Mouse (Mus musculus) midbrain, embryonic 15.5 days (tissue): ENCODE results near the gene Hgfac. TPM values are rescaled to one million over a fixed set of nuclear protein-coding genes. Genes with fewer than 3 reads are reported as not detected.

Experiments used
- ATAC-seq: fragments of 200-750 bp; cut with Nextera tagmentation; replicated peaks from 2 replicates; pipeline ENCODE4 v1.8.0; 2017; ENCODE audit warnings: moderate TSS enrichment
- H3K27ac ChIP-seq: fragments of 300-500 bp; sonication (generic); 2 replicates; pipeline ENCODE4 v1.5.1; 2015; ENCODE audit warnings: mild to moderate bottlenecking, inconsistent platforms
- H3K27me3 ChIP-seq: fragments of 300-500 bp; sonication (generic); replicated peaks from 2 replicates; pipeline ENCODE4 v1.6.1; 2015; ENCODE audit warnings: inconsistent platforms
- H3K36me3 ChIP-seq: fragments of 300-500 bp; sonication (generic); replicated peaks from 2 replicates; pipeline ENCODE4 v1.6.1; 2015; ENCODE audit warnings: inconsistent platforms
- H3K4me1 ChIP-seq: fragments of 300-500 bp; sonication (generic); 2 replicates; pipeline ENCODE4 v1.6.1; 2015; ENCODE audit warnings: inconsistent platforms
- H3K4me2 ChIP-seq: fragments of 300-500 bp; sonication (generic); 2 replicates; pipeline ENCODE4 v1.6.1; 2015; ENCODE audit warnings: inconsistent platforms, mild to moderate bottlenecking, moderate library complexity
- H3K4me3 ChIP-seq: fragments of 300-500 bp; sonication (generic); 2 replicates; pipeline ENCODE4 v1.5.1; 2015; ENCODE audit warnings: mild to moderate bottlenecking, inconsistent platforms
- H3K9ac ChIP-seq: fragments of 300-500 bp; sonication (generic); 2 replicates; pipeline ENCODE4 v1.6.1; 2015; ENCODE audit warnings: mild to moderate bottlenecking, inconsistent platforms
- H3K9me3 ChIP-seq: fragments of 300-500 bp; sonication (generic); 2 replicates; pipeline ENCODE4 v1.6.1; 2016; ENCODE audit warnings: inconsistent platforms
- WGBS: fragments of 180-500 bp; shearing (Covaris S2); methylation state at CpG from one replicate; pipeline ENCODE4 v1.1.7; 2015; ENCODE audit warnings: mixed read lengths; 5-methylcytosine and 5-hydroxymethylcytosine counted together
- microRNA-seq: library from miRNA; unstranded; fragments of <30 nt; microRNA quantifications from one replicate; pipeline ENCODE4, GENCODE M21; 2016
- polyA plus RNA-seq: library from polyadenylated mRNA; unstranded; fragments of >200 nt; fragmentation: Nextera tagmentation; extraction: Ambion mirVana; gene quantifications from 2 replicates; pipeline ENCODE4 v1.2.1, GENCODE M21; 2015

Hgfac gene
- polyA plus RNA-seq, 1 experiment from 2014 or later = 0.67 TPM

GRCm38 (mm10) chr5:35073992-35074391 is 32.7 kb downstream of the Hgfac start:
- 74% methylated on average over 9 of the region's 9 CpGs for WGBS
- Histone ChIP-seq H3K4me3 (no peak overlapping the region), H3K27me3 (peaks cover 7% of the 10 kb centered on the region; the same call in 1 of the 2 replicates), H3K27ac (no peak overlapping the region), H3K4me2 (no peak overlapping the region), H3K36me3 (no peaks in the 10 kb centered on the region), H3K9me3 (no peaks in the 10 kb centered on the region), H3K9ac (no peak overlapping the region), H3K4me1 (no peaks in the 10 kb centered on the region)
- ATAC-seq = no peak

GRCm38 (mm10) chr5:35076369-35076768 is 35.1 kb downstream of the Hgfac start:
- ATAC-seq = no peak
- WGBS = 100% methylated on average over 1 of the region's 1 CpGs
- H3K36me3 ChIP-seq = no peaks in the 10 kb centered on the region

GRCm38 (mm10) chr5:35079101-35079500 is 37.8 kb downstream of the Hgfac start:
- WGBS = 31% methylated on average over 18 of the region's 18 CpGs
- ATAC-seq = no peak
- Histone ChIP-seq H3K9me3 (no peaks in the 10 kb centered on the region), H3K4me1 (no peaks in the 10 kb centered on the region), H3K4me3 (no peak overlapping the region), H3K4me2 (no peak overlapping the region), H3K27ac (no peak overlapping the region), H3K27me3 (peaks cover 8% of the 10 kb centered on the region; the same call in 1 of the 2 replicates), H3K9ac (no peak overlapping the region), H3K36me3 (no peaks in the 10 kb centered on the region)

More at GRCm38 (mm10) chr5:35076369-35076768, 35.1 kb downstream of the Hgfac start:
- Histone ChIP-seq H3K9ac (no peak overlapping the region), H3K4me3 (no peak overlapping the region), H3K4me1 (no peaks in the 10 kb centered on the region), H3K9me3 (no peaks in the 10 kb centered on the region), H3K27ac (no peak overlapping the region), H3K4me2 (no peak overlapping the region), H3K27me3 (peaks cover 8% of the 10 kb centered on the region; the same call in 1 of the 2 replicates)

- Histone ChIP-seq H3K4me1 (no peaks in the 10 kb centered on the region), H3K4me2 (no peak overlapping the region), H3K27me3 (no peaks in the 10 kb centered on the region), H3K9ac (no peak overlapping the region), H3K9me3 (no peaks in the 10 kb centered on the region), H3K4me3 (no peak overlapping the region), H3K27ac (no peak overlapping the region), H3K36me3 (no peaks in the 10 kb centered on the region)
- 66% methylated on average over 3 of the region's 3 CpGs for WGBS
- ATAC-seq = no peak
Measured at GRCm38 (mm10) chr5:35084913-35085312, 43.6 kb downstream of the Hgfac start.

GRCm38 (mm10) chr5:35088785-35089613 is 47.7 kb downstream of the Hgfac start:
- no peak for ATAC-seq
- H3K4me2 ChIP-seq = no peak overlapping the region

GRCm38 (mm10) chr5:35089614-35089963 is 48.3 kb downstream of the Hgfac start:
- H3K4me2 ChIP-seq = no peak overlapping the region
- H3K4me3 ChIP-seq = no peak overlapping the region
- WGBS = 80% methylated on average over 5 of the region's 5 CpGs
- no peak for ATAC-seq
- H3K27ac ChIP-seq = no peak overlapping the region
- H3K27me3 ChIP-seq = no peaks in the 10 kb centered on the region
- no peaks in the 10 kb centered on the region for H3K9me3 ChIP-seq
- H3K4me1 ChIP-seq = no peaks in the 10 kb centered on the region
- no peak overlapping the region for H3K9ac ChIP-seq
- H3K36me3 ChIP-seq = peaks cover 25% of the 10 kb centered on the region

More at GRCm38 (mm10) chr5:35088785-35089613, 47.7 kb downstream of the Hgfac start:
- Histone ChIP-seq H3K9ac (no peak overlapping the region), H3K4me3 (no peak overlapping the region), H3K36me3 (peaks cover 22% of the 10 kb centered on the region), H3K9me3 (no peaks in the 10 kb centered on the region), H3K27me3 (no peaks in the 10 kb centered on the region), H3K27ac (no peak overlapping the region), H3K4me1 (no peaks in the 10 kb centered on the region)
- WGBS = 69% methylated on average over 9 of the region's 9 CpGs

- Histone ChIP-seq H3K36me3 (peaks cover 46% of the 10 kb centered on the region), H3K9ac (no peak overlapping the region), H3K4me1 (no peaks in the 10 kb centered on the region), H3K27me3 (no peaks in the 10 kb centered on the region), H3K9me3 (no peaks in the 10 kb centered on the region), H3K4me2 (no peak overlapping the region), H3K4me3 (no peak overlapping the region), H3K27ac (no peak overlapping the region)
- 94% methylated on average over 3 of the region's 3 CpGs for WGBS
- no peak for ATAC-seq
Measured at GRCm38 (mm10) chr5:35091636-35092035, 50.3 kb downstream of the Hgfac start.

Small RNAs within 50 kb of the gene (microRNA-seq; reads per million reads assigned to microRNA genes)
- gene Mir3097 = 12.0 reads per million, percentile 31 among the genes with 10 or more reads in this experiment

Other genes with a start within 250 kb of the Hgfac start
- gene Msantd1, start 133.5 kb upstream of the Hgfac start, polyA plus RNA-seq = 6.5 and 6.8 TPM in 2 replicates
- 52.7 and 60.1 TPM in 2 replicates for gene Rgs12, start 92.1 kb upstream of the Hgfac start, polyA plus RNA-seq
- gene Dok7, start 15.3 kb downstream of the Hgfac start, polyA plus RNA-seq = 7.9 and 9.3 TPM in 2 replicates
- 125 and 135 TPM in 2 replicates for gene Lrpap1, start 64.3 kb downstream of the Hgfac start, polyA plus RNA-seq
- gene Adra2c, start 236.8 kb downstream of the Hgfac start, polyA plus RNA-seq = 0.32 and 0.86 TPM in 2 replicates